Mouse (Mus musculus) small intestine, adult 2 months (tissue): ENCODE measurements at regions not wholly inside any gene's neighbourhood (a gene's known extent, or its start where the extent isn't known, plus 50 kb on each side); places are given as distances from the start of the nearest gene placed in this dataset.

Experiments
- CTCF ChIP-seq: fragments of 200-500 bp; IDR thresholded peaks from 2 replicates; pipeline ENCODE4 v1.5.1; 2012; ENCODE audit warnings: low read depth, mild to moderate bottlenecking, control low read depth, inconsistent platforms, low read length, moderate library complexity, mixed read lengths; ENCODE audit not compliant: insufficient replicate concordance, insufficient read length; ENCODE audit errors: extremely low read depth
- POLR2A ChIP-seq: fragments of 200-500 bp; IDR thresholded peaks from 2 replicates; pipeline ENCODE4 v1.6.1; 2012; ENCODE audit warnings: low read depth, mild to moderate bottlenecking, control low read depth, inconsistent platforms, low read length, moderate library complexity

DNA sequence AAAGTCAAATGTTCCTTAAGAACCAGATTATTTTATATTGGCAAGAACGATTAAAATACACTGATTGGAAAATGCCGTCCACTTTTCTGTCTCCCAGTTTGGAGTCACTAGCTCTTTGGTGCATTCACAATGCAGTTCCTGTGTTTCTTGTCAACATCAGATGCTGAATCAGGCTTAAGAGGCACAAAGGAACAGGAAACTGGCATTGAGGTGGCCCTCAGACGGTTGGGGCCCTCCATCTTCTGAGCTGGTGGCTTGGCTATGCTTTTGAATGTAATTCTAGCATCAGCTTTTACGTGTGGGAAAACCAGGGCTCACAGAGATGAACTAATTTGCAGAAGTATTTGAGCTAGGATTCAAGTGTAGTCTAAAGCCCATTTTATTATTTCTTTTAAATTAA lies 282.3 kb downstream of the Hace1 start:
- no peak for TF ChIP-seq CTCF
- no peak for TF ChIP-seq POLR2A
